Mouse (Mus musculus): ENCODE results near the gene 4930579G24Rik.

DNA sequence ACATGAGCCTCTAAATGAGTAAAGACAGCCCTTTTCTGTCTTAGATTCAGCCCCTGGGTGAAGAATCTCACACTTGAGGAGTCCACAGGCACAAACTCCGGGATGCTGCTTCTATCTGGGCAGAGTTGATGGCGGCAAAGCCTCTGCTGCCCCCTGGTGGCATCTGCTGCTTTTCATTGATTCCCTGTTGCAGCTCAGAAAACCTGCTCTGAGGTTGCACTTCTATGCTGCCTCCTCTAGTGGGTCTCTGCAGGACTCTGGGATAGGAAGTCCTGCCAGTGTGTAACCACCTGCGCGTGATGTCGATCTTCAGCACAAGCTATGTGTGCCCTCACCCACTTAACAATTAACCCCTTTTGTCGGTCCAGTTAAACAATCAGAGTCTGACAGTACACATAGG lies 42.1 kb upstream of the 4930579G24Rik start:
- TF ChIP-seq CTCF (IDR thresholded peaks at IDR 0.05; ENCODE audit: low read depth) (peak; percentile 99), EP300 (optimal IDR thresholded peaks at IDR 0.05) (no peak)

Measured in stomach, postnatal 0 days (tissue).